Mouse (Mus musculus): ENCODE data around the gene Cnot1. TPM values are rescaled to one million over a fixed set of nuclear protein-coding genes. Genes with fewer than 3 reads are reported as not detected.

The Cnot1 gene
- total RNA-seq, 2 experiments from 2014 or later: 152 to 174 TPM

DNA sequence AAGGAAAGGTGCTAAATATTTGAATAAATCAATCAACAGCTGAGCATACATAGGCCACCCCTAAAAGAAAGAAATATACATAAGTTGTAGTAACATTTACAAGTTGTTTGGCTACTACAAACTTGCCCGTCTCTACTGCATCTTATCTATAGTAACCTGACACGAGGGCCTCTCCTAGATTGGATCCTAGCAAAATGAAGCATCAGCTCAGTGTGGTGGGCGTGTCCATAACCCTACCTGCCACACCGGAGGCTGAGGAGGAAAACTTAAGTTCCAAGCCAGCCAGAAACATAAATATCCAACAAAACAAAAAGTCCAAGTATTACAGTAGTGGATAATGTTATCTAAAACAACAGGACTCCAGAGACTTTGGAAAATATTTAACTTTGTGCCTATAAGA, 79.6 kb downstream of the Cnot1 start:
- no peak for DNase-seq

DNA sequence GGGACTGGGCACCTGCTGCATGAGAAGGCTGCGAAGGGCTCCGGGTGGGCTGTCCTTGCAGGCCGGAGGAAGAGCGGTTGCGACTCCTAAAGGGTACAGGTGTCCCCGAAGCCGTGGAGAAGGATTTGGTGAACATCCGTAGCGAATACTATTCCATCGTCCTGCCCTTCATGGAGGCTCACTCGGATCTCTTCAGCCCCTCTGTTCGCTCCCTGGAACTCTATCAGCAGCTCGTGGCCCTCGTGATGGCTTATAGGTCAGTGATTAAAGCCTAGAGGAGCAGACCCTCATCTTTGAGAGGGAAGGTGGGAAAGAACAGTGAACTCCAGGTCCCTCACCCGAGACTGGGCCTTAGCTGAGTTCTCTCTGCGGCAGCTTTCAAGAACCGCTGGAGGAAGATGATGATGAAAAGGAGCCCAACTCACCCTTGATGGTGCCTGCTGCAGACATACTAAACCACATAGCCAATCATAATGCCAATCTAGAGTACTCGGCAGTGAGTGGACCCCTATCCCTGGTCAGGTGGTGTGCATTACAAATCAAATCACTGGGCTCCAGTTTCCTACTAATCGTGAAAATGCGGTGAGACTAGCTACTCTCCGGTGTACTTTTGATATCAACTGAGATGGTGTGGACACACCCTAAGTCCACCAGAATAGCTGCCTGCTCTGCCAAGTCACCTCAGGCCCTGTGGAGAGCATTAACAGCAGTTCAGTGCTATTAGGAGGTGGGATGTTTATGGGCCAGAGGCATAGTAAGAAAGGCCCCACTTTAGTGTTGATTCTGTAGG, 90.5 kb downstream of the Cnot1 start:
- DNase-seq: no peak

- DNase-seq: peak; percentile 88
Observed at GRCm38 (mm10) chr8:95715676-95716531, 91.4 kb downstream of the Cnot1 start, which contains the start of gene Setd6. Gene Setd6 (plus strand): TSS chr8:95715881.

- DNase-seq: no peak
Observed at GRCm38 (mm10) chr8:95714837-95715413, 92.3 kb downstream of the Cnot1 start.

DNA sequence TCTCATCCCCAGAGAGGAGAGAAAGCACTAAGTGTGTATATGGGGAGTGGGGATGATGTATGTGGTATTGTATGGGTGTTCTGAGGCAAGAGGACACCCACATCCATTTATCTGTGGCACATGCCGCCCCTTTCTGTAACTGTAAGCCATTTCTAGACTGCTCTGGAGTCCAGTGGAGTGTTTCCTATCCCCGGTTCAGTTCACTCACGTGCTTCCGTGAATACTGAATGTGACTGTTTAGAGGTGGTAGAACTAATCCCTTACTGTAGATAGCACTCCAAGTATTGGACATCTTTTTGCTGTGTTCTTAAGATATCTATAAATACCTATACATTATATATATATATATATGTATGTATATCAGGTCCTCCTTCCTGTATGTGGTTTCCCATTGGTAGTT, 92.9 kb downstream of the Cnot1 start:
- no peak for DNase-seq

DNA sequence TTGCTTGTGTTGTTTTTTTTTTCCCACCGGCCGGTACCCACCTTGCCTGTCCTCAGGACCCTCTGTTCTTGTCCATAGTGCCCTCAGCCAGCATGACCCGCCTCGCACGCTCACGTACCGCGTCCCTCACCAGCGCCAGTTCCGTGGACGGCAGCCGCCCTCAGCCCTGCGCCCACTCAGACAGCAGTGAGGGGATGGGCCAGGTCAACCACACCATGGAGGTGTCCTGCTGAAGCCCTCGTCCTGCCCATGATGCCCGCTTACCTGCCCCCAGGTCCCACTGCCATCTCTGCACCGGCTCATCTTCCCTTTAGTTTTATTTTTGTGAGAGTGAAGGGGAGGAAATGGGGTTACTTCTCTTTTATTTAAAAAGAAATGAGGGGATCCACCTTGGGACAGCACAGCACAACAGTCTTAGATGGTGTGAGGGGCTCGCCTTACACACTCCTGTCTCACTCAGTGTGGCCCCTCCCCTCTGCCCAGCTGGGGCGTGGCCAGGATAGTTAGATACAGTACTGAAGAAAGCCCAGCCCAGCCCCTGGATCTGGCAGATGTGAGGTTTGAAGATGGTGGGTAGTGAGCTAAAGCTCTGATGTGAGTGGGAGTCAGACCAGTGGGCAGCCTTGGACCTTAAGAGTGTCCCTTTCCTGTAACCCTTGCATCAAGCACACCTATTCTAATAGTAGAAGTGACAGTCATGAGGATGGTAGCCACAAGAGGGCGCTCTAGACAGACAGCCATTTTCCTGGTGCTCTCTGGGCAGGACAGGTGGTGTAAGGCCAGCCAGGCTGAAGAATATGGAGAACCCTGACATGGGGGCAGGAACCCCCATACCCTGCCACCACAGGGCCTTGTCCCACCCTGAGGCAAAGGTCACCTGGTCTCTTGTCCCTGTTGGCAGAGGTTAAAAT, 93.9 kb downstream of the Cnot1 start:
- peak; percentile 77 for DNase-seq

DNA sequence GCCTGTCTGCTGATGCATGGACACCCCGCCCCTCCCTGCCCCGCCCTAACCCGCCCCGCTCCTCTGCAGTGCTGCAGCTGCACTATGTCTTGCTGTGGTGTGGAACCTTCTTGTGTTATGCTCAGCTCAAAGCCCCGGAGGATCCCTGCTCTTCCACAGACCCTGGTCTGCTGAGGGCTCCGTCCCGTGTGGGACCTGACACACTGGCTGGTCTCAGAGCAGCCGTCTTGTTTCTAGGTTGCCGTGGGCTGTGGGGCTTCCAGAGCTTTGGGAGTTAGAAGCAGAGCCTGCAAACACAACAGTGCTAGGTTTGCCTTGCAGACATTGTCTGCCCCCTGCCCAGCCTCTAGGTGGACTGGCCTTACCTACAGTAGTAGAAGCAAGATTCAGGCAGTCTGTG, 94.9 kb downstream of the Cnot1 start:
- DNase-seq: no peak

- DNase-seq: no peak
Observed at GRCm38 (mm10) chr8:95711029-95711428, 96.2 kb downstream of the Cnot1 start.

GRCm38 (mm10) chr8:95709579-95709978, 97.7 kb downstream of the Cnot1 start:
- no peak for DNase-seq

DNA sequence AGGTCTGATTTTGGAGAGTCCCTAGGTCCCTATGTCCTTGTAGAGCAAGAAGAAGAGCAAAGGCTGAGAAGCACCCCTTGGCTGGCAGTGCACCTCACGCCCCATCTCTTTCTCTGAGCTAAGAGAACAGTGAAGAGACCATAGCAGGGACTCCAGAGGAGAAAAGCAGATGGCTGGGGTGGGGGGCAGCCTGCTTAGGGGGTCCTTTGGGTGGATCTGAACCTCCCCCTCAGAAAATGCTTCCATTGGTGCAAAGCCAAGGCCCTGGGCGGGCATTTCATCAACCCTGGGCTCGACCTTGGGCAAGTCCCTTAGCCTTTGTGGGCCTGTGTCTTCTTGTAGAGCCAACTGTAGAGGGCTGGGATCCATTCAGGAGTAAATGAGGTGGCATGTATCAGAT, 102.7 kb downstream of the Cnot1 start:
- no peak for DNase-seq

- DNase-seq: peak; percentile 80
Observed at GRCm38 (mm10) chr8:95703461-95704260, 103.6 kb downstream of the Cnot1 start.

DNA sequence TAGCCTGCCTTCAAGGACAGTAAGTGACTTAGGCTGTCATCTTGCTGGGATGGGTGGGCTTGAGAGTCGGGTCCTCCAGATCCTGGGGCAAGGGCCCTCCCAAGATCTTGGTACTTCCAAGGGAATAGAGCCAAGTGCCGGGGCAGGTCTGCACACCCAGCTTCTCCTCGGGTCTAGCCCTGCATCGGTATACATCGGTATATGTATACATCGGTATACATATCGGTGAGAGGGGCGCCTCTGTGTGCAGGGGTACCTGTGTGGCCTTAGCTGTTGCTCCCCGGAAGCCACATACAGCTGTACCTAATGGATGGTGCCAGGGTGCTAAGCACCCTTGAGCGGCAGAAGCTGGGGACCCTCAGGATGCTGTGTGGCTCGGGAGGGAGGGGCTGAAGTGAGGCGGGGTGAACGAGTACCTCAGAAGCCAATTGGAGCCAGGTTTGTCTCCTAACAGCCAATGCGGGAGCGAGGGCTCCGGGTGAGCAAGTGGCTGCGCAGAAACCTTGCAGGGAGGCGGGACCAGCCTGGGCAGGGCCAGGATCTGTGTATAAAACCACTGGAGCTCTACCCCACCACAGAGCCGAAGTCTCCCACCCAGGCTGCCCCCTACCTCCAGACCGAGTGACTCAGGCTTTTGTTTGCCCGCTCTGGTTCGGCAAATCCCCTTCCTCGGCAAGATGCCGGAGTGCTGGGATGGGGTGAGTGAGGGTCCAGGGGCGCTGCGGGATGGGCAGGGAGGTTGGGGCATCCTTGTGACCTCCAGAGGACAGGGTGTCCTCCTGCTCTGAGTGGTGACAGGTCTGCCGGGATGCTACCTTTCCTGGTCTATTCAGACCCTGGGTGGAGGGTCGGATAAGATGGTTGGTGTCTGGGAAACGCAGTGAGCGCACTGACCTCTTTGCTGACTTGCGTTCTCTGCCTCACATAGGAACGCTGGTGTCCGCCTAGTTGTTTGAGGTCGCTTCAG, 104.5 kb downstream of the Cnot1 start:
- peak; percentile 89 for DNase-seq

GRCm38 (mm10) chr8:95701809-95702208, 105.5 kb downstream of the Cnot1 start:
- DNase-seq: no peak

DNA sequence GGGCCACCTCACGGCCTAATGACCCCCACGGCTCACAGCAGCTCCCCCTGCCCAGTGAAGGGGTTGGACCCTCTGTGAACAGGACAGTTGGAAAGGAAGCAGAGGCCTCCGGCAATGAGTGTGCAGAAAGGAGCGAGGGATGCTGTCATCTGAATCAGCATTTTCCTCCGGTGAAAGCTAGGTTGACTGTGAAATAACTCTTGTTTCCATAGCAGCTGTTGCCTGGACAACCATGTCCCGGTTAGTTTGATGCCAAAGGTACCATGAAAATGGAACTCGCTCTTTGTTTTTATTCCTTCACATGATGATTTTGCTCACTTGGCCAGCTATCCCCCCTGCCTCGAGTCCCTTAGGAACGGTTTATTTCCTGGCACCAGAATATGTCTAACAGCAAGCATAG, 107.0 kb downstream of the Cnot1 start:
- DNase-seq: no peak

GRCm38 (mm10) chr8:95698179-95698578, 109.1 kb downstream of the Cnot1 start:
- no peak for DNase-seq

- peak; percentile 94 for DNase-seq
Observed at GRCm38 (mm10) chr8:95697128-95697527, 110.1 kb downstream of the Cnot1 start.

- no peak for DNase-seq
Observed at GRCm38 (mm10) chr8:95696661-95697060, 110.6 kb downstream of the Cnot1 start.

GRCm38 (mm10) chr8:95694631-95695030, 112.6 kb downstream of the Cnot1 start:
- DNase-seq: no peak

- peak; percentile 50 for DNase-seq
Observed at GRCm38 (mm10) chr8:95690929-95691541, 116.2 kb downstream of the Cnot1 start.

Measured in heart, postnatal 4 days (tissue).